Mouse (Mus musculus) ovary, postnatal 36 days (tissue): ENCODE measurements around the gene Gpr82.

Experiments used
- DNase-seq: peaks from one replicate; pipeline ENCODE4 v3.0.0; 2022; ENCODE audit warnings: low spot score, mixed read lengths

The Gpr82 gene

GRCm38 (mm10) chrX:13691865-13692264 lies 30.7 kb downstream of the Gpr82 start:
- DNase-seq = no peak

- DNase-seq = no peak
Observed at GRCm38 (mm10) chrX:13700681-13701080, 39.5 kb downstream of the Gpr82 start.

- peak; percentile 4 for DNase-seq
Observed at GRCm38 (mm10) chrX:13705051-13705450, 43.9 kb downstream of the Gpr82 start.

- DNase-seq = peak; percentile 8
Observed at GRCm38 (mm10) chrX:13710174-13710573, 49.0 kb downstream of the Gpr82 start.
